8 mouse cellular contexts compared by ENCODE assay signal in the genomic region with DNA sequence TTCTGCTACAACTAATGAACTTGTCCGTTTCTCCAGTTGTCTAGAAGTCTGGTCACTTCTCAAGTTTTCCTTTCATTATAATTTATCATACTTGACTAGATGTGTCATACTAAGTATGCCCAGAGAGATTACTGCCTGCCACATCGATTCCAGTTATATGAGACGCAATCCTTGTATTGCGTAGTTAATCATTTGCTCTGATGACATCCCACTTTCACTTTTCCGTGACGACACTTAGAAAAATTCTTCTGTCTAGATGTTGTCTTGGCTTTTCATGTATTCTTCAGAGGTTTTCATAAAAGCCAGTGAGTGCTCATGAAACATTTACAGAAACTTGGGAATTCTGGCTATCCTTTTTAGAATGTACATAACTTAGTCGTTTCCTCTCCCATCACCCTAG. TPM values are rescaled to one million over a fixed set of nuclear protein-coding genes. Genes with fewer than 3 reads are reported as not detected.
DNase-seq lines count a peak whose midpoint lies in the region; ATAC-seq and TF ChIP-seq lines count a peak whose summit lies in the region.

No protein-coding gene starts in this region.

- H3K27ac ChIP-seq in heart, embryonic 10.5 days: no peak overlapping the region
- no peak overlapping the region for H3K27ac ChIP-seq in forebrain, embryonic 14.5 days (ENCODE audit: low read depth, low read length)
- H3K27ac ChIP-seq in liver, embryonic 15.5 days (replicated peaks): peak overlapping the region; percentile 98

- peaks cover 48% of the 10 kb centered on the region for H3K79me3 ChIP-seq in C2C12 (ENCODE audit: low read depth)

- peak overlapping the region; percentile 99; the same call in 1 of the 2 replicates for H3K9ac ChIP-seq in forebrain, embryonic 14.5 days (ENCODE audit: low read length)
- H3K9ac ChIP-seq in liver, embryonic 15.5 days: peak overlapping the region; percentile 100

- DNase-seq in heart, embryonic 10.5 days (ENCODE audit: low spot score): no peak
- no peak for DNase-seq in heart, postnatal 25 days (ENCODE audit: low spot score)
- DNase-seq in forebrain, embryonic 14.5 days (ENCODE audit: low spot score): no peak
- no peak for DNase-seq in thymus, postnatal 4 days
- DNase-seq in layer of hippocampus, adult 18-20 months (ENCODE audit: low spot score in 2 of 2): no peak
- DNase-seq in layer of hippocampus, adult 8-10 months (ENCODE audit: low spot score in 2 of 2): no peak

- peaks cover 65% of the 10 kb centered on the region for H3K79me2 ChIP-seq in C2C12 (ENCODE audit: control insufficient read depth, insufficient read depth)

- no peak for ATAC-seq in forebrain, embryonic 14.5 days
- no peak for ATAC-seq in liver, embryonic 15.5 days (ENCODE audit: insufficient read depth)

- no peak overlapping the region for H3ac ChIP-seq in C2C12 (ENCODE audit: control insufficient read depth, insufficient read length, low read depth)

- 89% methylated on average over 7 of the region's 7 CpGs for WGBS in heart, embryonic 10.5 days
- 87% methylated on average over 7 of the region's 7 CpGs for WGBS in forebrain, embryonic 14.5 days
- WGBS in liver, embryonic 15.5 days (ENCODE audit: insufficient replicate concordance): 51% methylated on average over 7 of the region's 7 CpGs

- H3K36me3 ChIP-seq in heart, embryonic 10.5 days: peaks cover 34% of the 10 kb centered on the region
- H3K36me3 ChIP-seq in C2C12 (ENCODE audit: control insufficient read depth, insufficient read depth): peaks cover 41% of the 10 kb centered on the region
- H3K36me3 ChIP-seq in forebrain, embryonic 14.5 days (ENCODE audit: control insufficient read depth, insufficient read depth, low read length): peaks cover 34% of the 10 kb centered on the region
- H3K36me3 ChIP-seq in liver, embryonic 15.5 days (replicated peaks): peaks cover 35% of the 10 kb centered on the region

- H3K9me3 ChIP-seq in heart, embryonic 10.5 days: no peaks in the 10 kb centered on the region
- no peaks in the 10 kb centered on the region for H3K9me3 ChIP-seq in forebrain, embryonic 14.5 days (replicated peaks; ENCODE audit: control insufficient read depth, low read length)
- no peaks in the 10 kb centered on the region for H3K9me3 ChIP-seq in liver, embryonic 15.5 days (replicated peaks)

- TF ChIP-seq CTCF in C2C12 (IDR thresholded peaks at IDR 0.05; ENCODE audit: control insufficient read depth, insufficient read depth, insufficient read length): no peak

- peak overlapping the region; percentile 99 for H3K4me3 ChIP-seq in heart, embryonic 10.5 days
- peak overlapping the region; percentile 99 for H3K4me3 ChIP-seq in C2C12 (ENCODE audit: insufficient read depth, poor library complexity, severe bottlenecking)
- H3K4me3 ChIP-seq in forebrain, embryonic 14.5 days (ENCODE audit: low read depth, low read length): peak overlapping the region; percentile 99
- H3K4me3 ChIP-seq in liver, embryonic 15.5 days (replicated peaks): peak overlapping the region; percentile 99

- peaks cover 15% of the 10 kb centered on the region for H3K4me1 ChIP-seq in heart, embryonic 10.5 days
- peaks cover 14% of the 10 kb centered on the region for H3K4me1 ChIP-seq in forebrain, embryonic 14.5 days (ENCODE audit: control insufficient read depth, insufficient read depth, low read length)
- H3K4me1 ChIP-seq in liver, embryonic 15.5 days (replicated peaks): peaks cover 70% of the 10 kb centered on the region

- H3K4me2 ChIP-seq in forebrain, embryonic 14.5 days (ENCODE audit: low read length): peak overlapping the region; percentile 83
- H3K4me2 ChIP-seq in liver, embryonic 15.5 days: peak overlapping the region; percentile 85

- intact Hi-C loops in heart, postnatal 25 days (cut with DNase I): loop anchor here (2.0 to 5.0 kb wide), 4 partner anchors 34 to 292 kb away; a partner anchor contains a TSS

- no peaks in the 10 kb centered on the region for H3K27me3 ChIP-seq in heart, embryonic 10.5 days (ENCODE audit: insufficient read depth, poor library complexity, severe bottlenecking)
- no peaks in the 10 kb centered on the region for H3K27me3 ChIP-seq in C2C12 (ENCODE audit: control insufficient read depth, insufficient read depth, insufficient read length)
- no peaks in the 10 kb centered on the region for H3K27me3 ChIP-seq in forebrain, embryonic 14.5 days (replicated peaks; ENCODE audit: control insufficient read depth, insufficient read depth, low read length)
- no peaks in the 10 kb centered on the region for H3K27me3 ChIP-seq in liver, embryonic 15.5 days

TF ChIP-seq in C2C12, 6 proteins besides CTCF, POLR2A, EP300 and RAD21:
- TF ChIP-seq MAX (IDR thresholded peaks at IDR 0.05) (no peak), MYOD1 (IDR thresholded peaks at IDR 0.05; ENCODE audit: control insufficient read depth, insufficient read length, low read depth) (no peak), MYOG (IDR thresholded peaks at IDR 0.05; ENCODE audit: control insufficient read depth, extremely low read depth, insufficient read length) (no peak), CEBPB (IDR thresholded peaks at IDR 0.05; ENCODE audit: low read depth) (no peak), FOSL1 (IDR thresholded peaks at IDR 0.05; ENCODE audit: insufficient read depth, low read length, poor library complexity, severe bottlenecking) (no peak), USF1 (IDR thresholded peaks at IDR 0.05; ENCODE audit: low read depth) (no peak)

RNA-seq across cellular contexts. Expression of a gene that starts 0.6 kb away (rescaled TPM):
- polyA plus RNA-seq in heart, embryonic 10.5 days (2016; fragmentation: Nextera tagmentation; extraction: Ambion mirVana): 2.6 and 3.7 TPM in 2 replicates
- total RNA-seq in heart, postnatal 25 days (2021): 10 to 100 TPM; 76.3 to 81.7 TPM
- 0.57 TPM for polyA plus RNA-seq in C2C12 (2012; fragmentation: generic; extraction: Trizol)
- polyA plus RNA-seq in forebrain, embryonic 14.5 days (2014; fragmentation: Nextera tagmentation; extraction: Ambion mirVana): 3.1 and 4.1 TPM in 2 replicates
- polyA plus RNA-seq in liver, embryonic 15.5 days (2015; fragmentation: Nextera tagmentation; extraction: Ambion mirVana): 3.3 and 4.8 TPM in 2 replicates
- total RNA-seq in layer of hippocampus, adult 18-20 months (2021): 10 to 100 TPM; 76.6 to 76.9 TPM
- 10 to 100 TPM; 66.9 to 88.1 (median 79.8) TPM for total RNA-seq in layer of hippocampus, adult 8-10 months (2022)

RNA-seq across cellular contexts. Expression of a gene that starts 1.6 kb away (rescaled TPM):
- polyA plus RNA-seq in heart, embryonic 10.5 days (2016; fragmentation: Nextera tagmentation; extraction: Ambion mirVana): 79.0 and 95.9 TPM in 2 replicates
- total RNA-seq in heart, postnatal 25 days (2021): 10 to 100 TPM; 82.1 to 85.6 TPM
- 55.7 TPM for polyA plus RNA-seq in C2C12 (2012; fragmentation: generic; extraction: Trizol)
- polyA plus RNA-seq in forebrain, embryonic 14.5 days (2014; fragmentation: Nextera tagmentation; extraction: Ambion mirVana): 127 and 143 TPM in 2 replicates
- 159 and 162 TPM in 2 replicates for polyA plus RNA-seq in liver, embryonic 15.5 days (2015; fragmentation: Nextera tagmentation; extraction: Ambion mirVana)
- total RNA-seq in layer of hippocampus, adult 18-20 months (2021): 10 to 100 TPM; 89.4 to 90.6 TPM
- 10 to 100 TPM; 79.2 to 86.5 (median 81.1) TPM for total RNA-seq in layer of hippocampus, adult 8-10 months (2022)
